Mouse (Mus musculus) forebrain, embryonic 13.5 days (tissue): ENCODE results near the gene Parp4. TPM values are rescaled to one million over a fixed set of nuclear protein-coding genes. Genes with fewer than 3 reads are reported as not detected.

Source experiments
- ATAC-seq: fragments of 200-750 bp; cut with Nextera tagmentation; 2 replicates; pipeline ENCODE4 v1.8.0; 2017
- H3K27ac ChIP-seq: fragments of 300-500 bp; sonication (generic); 2 replicates; pipeline ENCODE4 v1.5.1; 2015; ENCODE audit warnings: inconsistent platforms, mild to moderate bottlenecking, moderate library complexity
- H3K27me3 ChIP-seq: fragments of 300-500 bp; sonication (generic); 2 replicates; pipeline ENCODE4 v1.6.1; 2015; ENCODE audit warnings: mild to moderate bottlenecking, inconsistent platforms
- H3K36me3 ChIP-seq: fragments of 300-500 bp; sonication (generic); 2 replicates; pipeline ENCODE4 v1.6.1; 2015; ENCODE audit warnings: mild to moderate bottlenecking, inconsistent platforms; ENCODE audit not compliant: poor library complexity, severe bottlenecking
- H3K4me1 ChIP-seq: fragments of 300-500 bp; sonication (generic); 2 replicates; pipeline ENCODE4 v1.6.1; 2015; ENCODE audit warnings: inconsistent platforms
- H3K4me2 ChIP-seq: fragments of 300-500 bp; sonication (generic); 2 replicates; pipeline ENCODE4 v1.6.1; 2015; ENCODE audit warnings: inconsistent platforms, mild to moderate bottlenecking, moderate library complexity
- H3K4me3 ChIP-seq: fragments of 300-500 bp; sonication (generic); 2 replicates; pipeline ENCODE4 v1.5.1; 2015; ENCODE audit warnings: mild to moderate bottlenecking, inconsistent platforms
- H3K9ac ChIP-seq: fragments of 300-500 bp; sonication (generic); 2 replicates; pipeline ENCODE4 v1.6.1; 2015; ENCODE audit warnings: mild to moderate bottlenecking, inconsistent platforms
- H3K9me3 ChIP-seq: fragments of 300-500 bp; sonication (generic); replicated peaks from 2 replicates; pipeline ENCODE4 v1.6.1; 2016; ENCODE audit warnings: inconsistent platforms
- WGBS: fragments of 180-500 bp; shearing (Covaris S2); methylation state at CpG from one replicate; pipeline ENCODE4 v1.1.7; 2015; 5-methylcytosine and 5-hydroxymethylcytosine counted together
- polyA plus RNA-seq: library from polyadenylated mRNA; unstranded; fragments of >200 nt; fragmentation: Nextera tagmentation; extraction: Ambion mirVana; gene quantifications from 2 replicates; pipeline ENCODE4 v1.2.1, GENCODE M21; 2015

Parp4 gene
- polyA plus RNA-seq, 1 experiment from 2014 or later: 0.85 TPM

GRCm38 (mm10) chr14:56689116-56689515, 113.7 kb downstream of the Parp4 start:
- Histone ChIP-seq H3K27ac (no peak overlapping the region), H3K9ac (no peak overlapping the region), H3K4me3 (no peak overlapping the region), H3K4me2 (no peak overlapping the region), H3K4me1 (no peaks in the 10 kb centered on the region), H3K9me3 (no peaks in the 10 kb centered on the region), H3K27me3 (no peaks in the 10 kb centered on the region), H3K36me3 (peaks cover 95% of the 10 kb centered on the region)
- WGBS: 97% methylated on average over 1 of the region's 1 CpGs
- ATAC-seq: no peak

GRCm38 (mm10) chr14:56689766-56690165, 114.3 kb downstream of the Parp4 start:
- H3K27me3 ChIP-seq: no peaks in the 10 kb centered on the region
- WGBS: 80% methylated on average over 1 of the region's 1 CpGs
- no peaks in the 10 kb centered on the region for H3K9me3 ChIP-seq
- no peak for ATAC-seq
- no peak overlapping the region for H3K9ac ChIP-seq
- no peak overlapping the region for H3K4me2 ChIP-seq
- H3K4me1 ChIP-seq: no peaks in the 10 kb centered on the region
- H3K27ac ChIP-seq: no peak overlapping the region
- no peak overlapping the region for H3K4me3 ChIP-seq
- H3K36me3 ChIP-seq: peaks cover 95% of the 10 kb centered on the region

DNA sequence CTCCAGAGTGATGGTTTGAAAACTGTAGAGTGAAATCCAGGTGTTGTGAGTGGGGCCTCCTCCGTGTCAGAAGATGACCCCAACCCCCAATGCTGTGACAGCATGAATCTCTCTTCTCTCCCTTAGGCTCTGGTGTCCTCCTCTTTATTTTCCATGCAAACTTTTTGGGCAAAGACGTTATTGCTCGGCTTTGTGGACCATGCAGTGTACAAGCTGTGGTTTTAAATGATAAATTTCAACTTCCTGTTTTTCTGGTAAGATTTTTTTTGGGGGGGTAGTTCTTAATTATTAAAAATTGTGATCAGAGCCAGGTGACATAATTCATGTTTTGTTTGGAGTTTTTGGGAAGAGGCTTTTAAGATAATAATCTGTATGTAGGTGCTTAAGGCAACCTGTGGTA, 120.1 kb downstream of the Parp4 start:
- no peaks in the 10 kb centered on the region for H3K27me3 ChIP-seq
- no peak overlapping the region for H3K27ac ChIP-seq
- no peak overlapping the region for H3K4me3 ChIP-seq
- H3K36me3 ChIP-seq: peaks cover 98% of the 10 kb centered on the region
- no peak overlapping the region for H3K4me2 ChIP-seq
- no peaks in the 10 kb centered on the region for H3K4me1 ChIP-seq
- H3K9ac ChIP-seq: no peak overlapping the region
- H3K9me3 ChIP-seq: no peaks in the 10 kb centered on the region
- 85% methylated on average over 3 of the region's 3 CpGs for WGBS
- ATAC-seq: no peak

GRCm38 (mm10) chr14:56697836-56698235, 122.4 kb downstream of the Parp4 start:
- ATAC-seq: no peak
- Histone ChIP-seq H3K27me3 (no peaks in the 10 kb centered on the region), H3K4me3 (no peak overlapping the region)

GRCm38 (mm10) chr14:56702644-56703043, 127.2 kb downstream of the Parp4 start:
- Histone ChIP-seq H3K4me3 (no peak overlapping the region), H3K36me3 (peaks cover 32% of the 10 kb centered on the region), H3K27me3 (no peaks in the 10 kb centered on the region), H3K4me2 (no peak overlapping the region), H3K9ac (no peak overlapping the region), H3K4me1 (no peaks in the 10 kb centered on the region), H3K9me3 (no peaks in the 10 kb centered on the region), H3K27ac (no peak overlapping the region)
- ATAC-seq: no peak
- 88% methylated on average over 4 of the region's 4 CpGs for WGBS

More at GRCm38 (mm10) chr14:56697836-56698235, 122.4 kb downstream of the Parp4 start:
- H3K4me1 ChIP-seq: no peaks in the 10 kb centered on the region
- H3K9ac ChIP-seq: no peak overlapping the region
- no peaks in the 10 kb centered on the region for H3K9me3 ChIP-seq
- WGBS: 92% methylated on average over 5 of the region's 5 CpGs
- peaks cover 80% of the 10 kb centered on the region for H3K36me3 ChIP-seq
- no peak overlapping the region for H3K4me2 ChIP-seq
- H3K27ac ChIP-seq: no peak overlapping the region

DNA sequence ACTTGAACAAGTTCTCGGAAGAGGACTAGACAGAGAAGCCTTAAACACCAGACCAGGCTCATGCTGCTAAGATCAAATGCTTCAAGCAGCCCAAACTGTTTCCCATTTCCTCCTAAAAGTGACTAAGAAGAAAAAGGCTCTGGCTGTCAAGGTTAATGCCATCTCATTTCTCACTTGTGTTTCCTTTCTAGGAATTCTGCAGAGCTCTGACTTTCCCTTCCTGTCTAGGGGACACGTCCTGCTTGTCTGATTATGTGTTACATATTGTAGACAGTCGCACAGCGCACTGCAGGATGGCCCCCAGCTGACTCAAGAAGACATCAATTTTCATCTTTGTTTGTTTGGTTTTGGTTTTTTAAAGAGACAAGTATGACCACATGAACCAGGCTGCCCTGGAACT, 130.3 kb downstream of the Parp4 start:
- ATAC-seq: no peak
- no peaks in the 10 kb centered on the region for H3K9me3 ChIP-seq
- no peaks in the 10 kb centered on the region for H3K27me3 ChIP-seq
- H3K36me3 ChIP-seq: peaks cover 4% of the 10 kb centered on the region
- no peaks in the 10 kb centered on the region for H3K4me1 ChIP-seq
- H3K27ac ChIP-seq: no peak overlapping the region
- WGBS: 89% methylated on average over 4 of the region's 4 CpGs
- no peak overlapping the region for H3K4me2 ChIP-seq
- no peak overlapping the region for H3K9ac ChIP-seq
- no peak overlapping the region for H3K4me3 ChIP-seq

Other genes starting within 250 kb of the Parp4 start
- gene Atp12a, start 210.6 kb upstream of the Parp4 start, polyA plus RNA-seq: 0.12 and 0.13 TPM in 2 replicates
- 0.28 and 0.57 TPM in 2 replicates for gene Rnf17, start 173.0 kb upstream of the Parp4 start, polyA plus RNA-seq
- gene Cenpj, start 194 bp upstream of the Parp4 start, polyA plus RNA-seq: 16.1 and 18.9 TPM in 2 replicates
- 50.4 and 55.8 TPM in 2 replicates for gene Mphosph8, start 92.6 kb downstream of the Parp4 start, polyA plus RNA-seq
- gene Pspc1, start 202.7 kb downstream of the Parp4 start, polyA plus RNA-seq: 42.9 and 52.9 TPM in 2 replicates
- 31.6 and 32.5 TPM in 2 replicates for gene Zmym5, start 236.1 kb downstream of the Parp4 start, polyA plus RNA-seq